Mouse (Mus musculus) heart, embryonic 11.5 days (tissue): Measurements from ENCODE around the gene Marc2. TPM values are rescaled to one million over a fixed set of nuclear protein-coding genes. Genes with fewer than 3 reads are reported as not detected.

Experiments used
- ATAC-seq: fragments of 200-750 bp; cut with Nextera tagmentation; replicated peaks from 2 replicates; pipeline ENCODE4 v1.8.0; 2017; ENCODE audit warnings: moderate library complexity; ENCODE audit not compliant: insufficient number of reproducible peaks, low FRiP score, low TSS enrichment
- H3K27ac ChIP-seq: fragments of 300-500 bp; sonication (generic); 2 replicates; pipeline ENCODE4 v1.5.1; 2014; ENCODE audit warnings: mild to moderate bottlenecking, low read depth, low read length
- H3K27me3 ChIP-seq: fragments of 300-500 bp; sonication (generic); 2 replicates; pipeline ENCODE4 v1.6.1; 2014; ENCODE audit warnings: mild to moderate bottlenecking, low read length, mixed read lengths; ENCODE audit not compliant: control insufficient read depth, insufficient read depth
- H3K36me3 ChIP-seq: fragments of 300-500 bp; sonication (generic); 2 replicates; pipeline ENCODE4 v1.6.1; 2014; ENCODE audit warnings: mild to moderate bottlenecking, low read length, moderate library complexity, mixed read lengths; ENCODE audit not compliant: control insufficient read depth, insufficient read depth
- H3K4me1 ChIP-seq: fragments of 300-500 bp; sonication (generic); 2 replicates; pipeline ENCODE4 v1.6.1; 2014; ENCODE audit warnings: low read length; ENCODE audit not compliant: control insufficient read depth, insufficient read depth
- H3K4me2 ChIP-seq: fragments of 300-500 bp; sonication (generic); 2 replicates; pipeline ENCODE4 v1.6.1; 2014; ENCODE audit warnings: mild to moderate bottlenecking, moderate library complexity
- H3K4me3 ChIP-seq: fragments of 300-500 bp; sonication (generic); 2 replicates; pipeline ENCODE4 v1.5.1; 2014; ENCODE audit warnings: low read depth, low read length
- H3K9ac ChIP-seq: fragments of 300-500 bp; sonication (generic); 2 replicates; pipeline ENCODE4 v1.6.1; 2014; ENCODE audit warnings: mild to moderate bottlenecking, low read depth, low read length, moderate library complexity
- H3K9me3 ChIP-seq: fragments of 300-500 bp; sonication (generic); replicated peaks from 2 replicates; pipeline ENCODE4 v1.6.1; 2016; ENCODE audit warnings: low read length; ENCODE audit not compliant: control insufficient read depth
- WGBS: fragments of 180-500 bp; shearing (Covaris S2); extraction: QIAGEN DNeasy Blood & Tissue Kit; methylation state at CpG from one replicate; pipeline ENCODE4 v1.1.7; 2014; ENCODE audit not compliant: insufficient replicate concordance; 5-methylcytosine and 5-hydroxymethylcytosine counted together
- polyA plus RNA-seq: library from polyadenylated mRNA; unstranded; fragments of >200 nt; fragmentation: Nextera tagmentation; extraction: Ambion mirVana; gene quantifications from 2 replicates; pipeline ENCODE4 v1.2.1, GENCODE M21; 2014

Marc2 gene
- polyA plus RNA-seq, 1 experiment from 2014 or later: 104 TPM

- no peak overlapping the region for H3K4me2 ChIP-seq
- no peaks in the 10 kb centered on the region for H3K36me3 ChIP-seq
- no peak overlapping the region for H3K9ac ChIP-seq
- no peak overlapping the region for H3K4me3 ChIP-seq
- H3K27me3 ChIP-seq: peaks cover 26% of the 10 kb centered on the region
- 80% methylated on average over 6 of the region's 6 CpGs for WGBS
- no peaks in the 10 kb centered on the region for H3K9me3 ChIP-seq
- no peak overlapping the region for H3K27ac ChIP-seq
- peaks cover 7% of the 10 kb centered on the region; the same call in 1 of the 2 replicates for H3K4me1 ChIP-seq
- no peak for ATAC-seq
Observed at GRCm38 (mm10) chr1:184809578-184810001, 36.7 kb downstream of the Marc2 start.

GRCm38 (mm10) chr1:184808418-184809012 lies 37.7 kb downstream of the Marc2 start:
- no peak overlapping the region for H3K27ac ChIP-seq
- H3K9ac ChIP-seq: no peak overlapping the region
- H3K9me3 ChIP-seq: no peaks in the 10 kb centered on the region
- peaks cover 7% of the 10 kb centered on the region; the same call in 1 of the 2 replicates for H3K4me1 ChIP-seq
- H3K27me3 ChIP-seq: peaks cover 26% of the 10 kb centered on the region
- H3K4me3 ChIP-seq: no peak overlapping the region
- H3K4me2 ChIP-seq: no peak overlapping the region
- H3K36me3 ChIP-seq: no peaks in the 10 kb centered on the region
- no peak for ATAC-seq
- 90% methylated on average over 17 of the region's 17 CpGs for WGBS

DNA sequence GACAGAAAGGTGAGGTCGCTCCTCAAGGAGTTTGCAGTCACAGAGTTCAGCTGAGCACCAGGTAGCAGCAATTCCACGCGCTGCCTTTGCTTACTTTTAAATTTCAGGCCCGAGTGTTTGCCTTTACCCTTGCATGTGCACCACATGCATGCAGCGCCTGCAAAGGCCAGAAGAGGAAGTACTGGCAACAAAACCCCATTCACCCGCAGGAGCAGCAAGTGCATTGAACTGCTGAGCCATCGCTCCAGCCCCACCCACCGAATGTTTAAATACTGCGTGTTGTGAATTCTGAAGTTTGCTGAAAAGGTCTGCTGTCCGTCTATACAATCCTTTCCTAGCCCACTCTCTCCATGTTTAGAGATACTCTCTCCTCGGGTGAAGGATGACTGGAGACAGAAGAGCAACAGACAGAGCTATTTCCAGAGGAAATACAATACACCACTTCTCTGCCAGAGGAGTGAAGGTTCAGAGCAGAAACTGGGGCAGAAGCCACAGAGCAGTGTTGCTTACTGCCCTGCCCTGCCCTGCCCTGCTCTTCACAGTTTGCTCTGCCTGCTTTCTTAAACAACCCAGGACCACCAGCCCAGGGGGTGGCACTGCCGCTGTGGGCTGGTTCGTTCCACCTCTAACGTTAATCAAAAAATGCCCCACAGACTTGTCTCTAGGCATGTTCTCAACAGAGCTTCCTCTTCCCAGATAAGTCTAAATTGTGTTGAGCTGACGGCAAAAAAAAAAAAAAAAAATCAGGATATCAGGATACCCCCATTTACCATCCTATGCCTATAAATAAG lies 38.4 kb downstream of the Marc2 start:
- H3K36me3 ChIP-seq: no peaks in the 10 kb centered on the region
- H3K4me1 ChIP-seq: peaks cover 7% of the 10 kb centered on the region; the same call in 1 of the 2 replicates
- no peak overlapping the region for H3K9ac ChIP-seq
- peaks cover 26% of the 10 kb centered on the region for H3K27me3 ChIP-seq
- no peak overlapping the region for H3K27ac ChIP-seq
- H3K4me2 ChIP-seq: no peak overlapping the region
- H3K9me3 ChIP-seq: no peaks in the 10 kb centered on the region
- no peak for ATAC-seq
- no peak overlapping the region for H3K4me3 ChIP-seq
- 64% methylated on average over 15 of the region's 15 CpGs for WGBS

DNA sequence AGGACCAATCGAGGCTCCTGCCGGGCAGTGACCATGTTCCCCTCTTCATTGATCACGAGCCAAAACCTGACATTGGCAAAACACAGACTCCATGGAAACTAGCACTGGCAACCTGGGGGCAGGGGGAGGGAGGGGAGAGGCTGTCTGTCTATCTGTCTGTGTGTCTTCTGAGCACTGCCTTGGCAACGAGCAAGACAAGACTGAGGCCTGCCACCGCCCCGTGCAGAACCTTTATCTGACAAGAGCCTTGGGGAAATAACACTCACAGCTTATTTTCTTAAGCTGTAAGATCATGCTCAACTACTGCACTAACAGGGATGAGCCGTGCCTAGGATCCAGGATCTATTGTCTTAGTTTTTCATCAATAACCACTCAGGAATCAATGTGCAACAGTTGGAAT lies 39.1 kb downstream of the Marc2 start:
- H3K9me3 ChIP-seq: no peaks in the 10 kb centered on the region
- no peak overlapping the region for H3K27ac ChIP-seq
- no peak overlapping the region for H3K4me2 ChIP-seq
- WGBS: 61% methylated on average over 7 of the region's 7 CpGs
- H3K36me3 ChIP-seq: no peaks in the 10 kb centered on the region
- peaks cover 7% of the 10 kb centered on the region; the same call in 1 of the 2 replicates for H3K4me1 ChIP-seq
- no peak for ATAC-seq
- H3K4me3 ChIP-seq: no peak overlapping the region
- no peak overlapping the region for H3K9ac ChIP-seq
- H3K27me3 ChIP-seq: peaks cover 23% of the 10 kb centered on the region

DNA sequence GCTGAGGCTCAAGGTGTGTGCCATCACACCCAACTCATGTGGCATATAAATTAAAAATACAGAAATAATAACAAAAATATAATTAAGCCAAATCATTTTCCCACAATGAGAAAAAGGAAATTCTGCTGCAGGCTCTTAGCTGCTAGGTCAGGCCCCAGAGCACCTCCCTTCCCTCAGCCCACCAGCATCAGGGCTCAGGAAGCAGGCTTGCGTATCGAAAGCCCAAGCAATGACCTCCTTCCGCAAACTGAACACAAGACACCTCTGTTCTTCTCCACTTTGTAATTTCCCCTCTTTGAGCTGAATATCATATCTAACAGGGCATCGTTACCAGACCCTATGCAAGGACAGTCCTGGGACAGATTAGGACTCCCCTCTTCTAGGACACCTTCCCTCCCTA lies 40.5 kb downstream of the Marc2 start:
- WGBS: 82% methylated on average over 4 of the region's 4 CpGs
- H3K4me2 ChIP-seq: no peak overlapping the region
- no peaks in the 10 kb centered on the region for H3K36me3 ChIP-seq
- peaks cover 3% of the 10 kb centered on the region; the same call in 1 of the 2 replicates for H3K9me3 ChIP-seq
- H3K27ac ChIP-seq: no peak overlapping the region
- no peak overlapping the region for H3K4me3 ChIP-seq
- no peak for ATAC-seq
- peaks cover 4% of the 10 kb centered on the region; the same call in 1 of the 2 replicates for H3K4me1 ChIP-seq
- H3K9ac ChIP-seq: no peak overlapping the region
- peaks cover 10% of the 10 kb centered on the region for H3K27me3 ChIP-seq

GRCm38 (mm10) chr1:184793163-184793876 lies 52.9 kb downstream of the Marc2 start:
- Histone ChIP-seq H3K27me3 (no peaks in the 10 kb centered on the region), H3K4me3 (no peak overlapping the region), H3K9ac (no peak overlapping the region), H3K9me3 (no peaks in the 10 kb centered on the region), H3K4me2 (peak overlapping the region; percentile 36; the same call in 1 of the 2 replicates), H3K27ac (no peak overlapping the region), H3K4me1 (no peaks in the 10 kb centered on the region), H3K36me3 (no peaks in the 10 kb centered on the region)
- 17% methylated on average over 27 of the region's 27 CpGs for WGBS
- no peak for ATAC-seq

GRCm38 (mm10) chr1:184791109-184791508 lies 55.1 kb downstream of the Marc2 start:
- no peaks in the 10 kb centered on the region for H3K27me3 ChIP-seq
- no peaks in the 10 kb centered on the region for H3K4me1 ChIP-seq
- H3K27ac ChIP-seq: no peak overlapping the region
- WGBS: 6% methylated on average over 2 of the region's 2 CpGs
- no peak for ATAC-seq
- H3K36me3 ChIP-seq: no peaks in the 10 kb centered on the region
- no peak overlapping the region for H3K4me2 ChIP-seq
- H3K9me3 ChIP-seq: no peaks in the 10 kb centered on the region
- H3K4me3 ChIP-seq: no peak overlapping the region
- no peak overlapping the region for H3K9ac ChIP-seq

DNA sequence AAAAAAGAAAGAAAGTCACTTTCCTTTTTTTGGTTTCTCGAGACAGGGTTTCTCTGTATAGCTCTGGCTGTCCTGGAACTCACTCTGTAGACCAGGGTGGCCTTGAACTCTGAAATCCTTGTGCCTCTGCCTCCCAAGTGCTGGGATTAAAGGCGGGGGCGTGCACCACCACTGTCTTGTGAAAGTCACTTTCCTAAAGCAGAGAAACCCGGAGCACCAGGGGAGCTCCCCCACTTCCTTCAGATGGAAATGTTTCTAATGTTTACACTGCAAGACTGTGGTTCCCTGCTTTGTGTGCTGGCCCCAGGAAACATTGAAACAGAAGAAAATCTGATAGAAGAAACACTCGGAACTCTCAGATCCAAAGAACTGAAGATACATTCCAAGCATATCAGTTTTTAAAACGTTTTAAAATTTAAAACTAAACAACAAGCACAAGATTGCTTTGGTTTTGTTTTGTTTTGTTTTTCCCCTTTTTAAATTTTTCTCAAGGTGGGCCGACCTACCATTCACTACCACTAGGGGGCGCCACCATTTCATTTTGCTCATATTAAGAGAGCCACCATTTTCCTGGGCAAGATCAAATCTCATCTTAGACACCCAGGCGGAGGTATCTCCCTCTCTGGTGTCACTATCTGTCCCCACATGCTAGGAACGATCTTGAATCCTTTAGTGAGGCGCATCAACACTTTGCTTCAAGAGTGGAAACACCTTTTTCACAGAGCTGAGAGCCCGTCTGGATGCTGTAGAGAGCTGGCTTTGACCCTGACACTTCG lies 59.7 kb downstream of the Marc2 start:
- Histone ChIP-seq H3K9ac (no peak overlapping the region), H3K27ac (no peak overlapping the region), H3K9me3 (no peaks in the 10 kb centered on the region), H3K4me1 (no peaks in the 10 kb centered on the region), H3K4me3 (no peak overlapping the region), H3K27me3 (no peaks in the 10 kb centered on the region), H3K4me2 (no peak overlapping the region), H3K36me3 (no peaks in the 10 kb centered on the region)
- ATAC-seq: no peak
- 61% methylated on average over 13 of the region's 13 CpGs for WGBS
